Mouse (Mus musculus): ENCODE measurements at regions not wholly inside any gene's neighbourhood (a gene's known extent, or its start where the extent isn't known, plus 50 kb on each side); places are given as distances from the start of the nearest gene placed in this dataset.

- H3K27ac ChIP-seq (ENCODE audit: low read length), result no peak overlapping the region
- no peaks in the 10 kb centered on the region for H3K27me3 ChIP-seq (ENCODE audit: control insufficient read depth, insufficient read depth, low read depth, low read length)
- no peaks in the 10 kb centered on the region for H3K4me1 ChIP-seq (ENCODE audit: control insufficient read depth, low read depth, low read length)
- H3K4me3 ChIP-seq (ENCODE audit: low read depth, low read length), result no peak overlapping the region
- no peaks in the 10 kb centered on the region for H3K9me3 ChIP-seq (replicated peaks; ENCODE audit: control insufficient read depth, low read length)
- no peaks in the 10 kb centered on the region for H3K36me3 ChIP-seq (ENCODE audit: control insufficient read depth, insufficient read depth)
- no peak overlapping the region for H3K4me2 ChIP-seq (ENCODE audit: low read depth, low read length)
- ATAC-seq (ENCODE audit: low read depth), result no peak
- H3K9ac ChIP-seq (ENCODE audit: low read depth, low read length), result no peak overlapping the region
Observed at GRCm38 (mm10) chr12:25559601-25560000, 462.7 kb upstream of the Id2 start.

GRCm38 (mm10) chr12:25553656-25554055, 456.7 kb upstream of the Id2 start:
- Histone ChIP-seq H3K4me2 (ENCODE audit: low read depth, low read length) (no peak overlapping the region), H3K4me1 (ENCODE audit: control insufficient read depth, low read depth, low read length) (no peaks in the 10 kb centered on the region), H3K36me3 (ENCODE audit: control insufficient read depth, insufficient read depth) (no peaks in the 10 kb centered on the region), H3K4me3 (ENCODE audit: low read depth, low read length) (no peak overlapping the region), H3K27ac (ENCODE audit: low read length) (no peak overlapping the region), H3K9me3 (replicated peaks; ENCODE audit: control insufficient read depth, low read length) (no peaks in the 10 kb centered on the region), H3K27me3 (ENCODE audit: control insufficient read depth, insufficient read depth, low read depth, low read length) (no peaks in the 10 kb centered on the region), H3K9ac (ENCODE audit: low read depth, low read length) (no peak overlapping the region)
- ATAC-seq (ENCODE audit: low read depth), result no peak
- 52% methylated on average over 1 of the region's 1 CpGs for WGBS (ENCODE audit: insufficient replicate concordance)

- no peaks in the 10 kb centered on the region for H3K36me3 ChIP-seq (ENCODE audit: control insufficient read depth, insufficient read depth)
- ATAC-seq (ENCODE audit: low read depth), result no peak
- H3K4me3 ChIP-seq (ENCODE audit: low read depth, low read length), result no peak overlapping the region
- WGBS (ENCODE audit: insufficient replicate concordance), result 76% methylated on average over 3 of the region's 3 CpGs
- no peak overlapping the region for H3K9ac ChIP-seq (ENCODE audit: low read depth, low read length)
- H3K9me3 ChIP-seq (replicated peaks; ENCODE audit: control insufficient read depth, low read length), result no peaks in the 10 kb centered on the region
- no peaks in the 10 kb centered on the region for H3K4me1 ChIP-seq (ENCODE audit: control insufficient read depth, low read depth, low read length)
- H3K27me3 ChIP-seq (ENCODE audit: control insufficient read depth, insufficient read depth, low read depth, low read length), result no peaks in the 10 kb centered on the region
- H3K27ac ChIP-seq (ENCODE audit: low read length), result no peak overlapping the region
- H3K4me2 ChIP-seq (ENCODE audit: low read depth, low read length), result no peak overlapping the region
Observed at GRCm38 (mm10) chr12:25549735-25550134, 452.8 kb upstream of the Id2 start.

- Histone ChIP-seq H3K9me3 (replicated peaks; ENCODE audit: control insufficient read depth, low read length) (no peaks in the 10 kb centered on the region), H3K4me2 (ENCODE audit: low read depth, low read length) (no peak overlapping the region), H3K27ac (ENCODE audit: low read length) (no peak overlapping the region), H3K27me3 (ENCODE audit: control insufficient read depth, insufficient read depth, low read depth, low read length) (no peaks in the 10 kb centered on the region), H3K9ac (ENCODE audit: low read depth, low read length) (no peak overlapping the region), H3K36me3 (ENCODE audit: control insufficient read depth, insufficient read depth) (no peaks in the 10 kb centered on the region), H3K4me3 (ENCODE audit: low read depth, low read length) (no peak overlapping the region), H3K4me1 (ENCODE audit: control insufficient read depth, low read depth, low read length) (no peaks in the 10 kb centered on the region)
- ATAC-seq (ENCODE audit: low read depth), result no peak
- WGBS (ENCODE audit: insufficient replicate concordance), result 51% methylated on average over 6 of the region's 6 CpGs
Observed at GRCm38 (mm10) chr12:25544253-25544652, 447.3 kb upstream of the Id2 start.

- Histone ChIP-seq H3K27me3 (ENCODE audit: control insufficient read depth, insufficient read depth, low read depth, low read length) (no peaks in the 10 kb centered on the region), H3K36me3 (ENCODE audit: control insufficient read depth, insufficient read depth) (no peaks in the 10 kb centered on the region), H3K4me1 (ENCODE audit: control insufficient read depth, low read depth, low read length) (no peaks in the 10 kb centered on the region), H3K9ac (ENCODE audit: low read depth, low read length) (no peak overlapping the region), H3K9me3 (replicated peaks; ENCODE audit: control insufficient read depth, low read length) (no peaks in the 10 kb centered on the region), H3K4me3 (ENCODE audit: low read depth, low read length) (no peak overlapping the region), H3K27ac (ENCODE audit: low read length) (no peak overlapping the region), H3K4me2 (ENCODE audit: low read depth, low read length) (no peak overlapping the region)
- no peak for ATAC-seq (ENCODE audit: low read depth)
- WGBS (ENCODE audit: insufficient replicate concordance), result 55% methylated on average over 5 of the region's 5 CpGs
Observed at GRCm38 (mm10) chr12:25534620-25534950, 437.6 kb upstream of the Id2 start.

GRCm38 (mm10) chr12:25533709-25534619, 437.0 kb upstream of the Id2 start:
- Histone ChIP-seq H3K9ac (ENCODE audit: low read depth, low read length) (no peak overlapping the region), H3K27ac (ENCODE audit: low read length) (no peak overlapping the region), H3K27me3 (ENCODE audit: control insufficient read depth, insufficient read depth, low read depth, low read length) (no peaks in the 10 kb centered on the region), H3K9me3 (replicated peaks; ENCODE audit: control insufficient read depth, low read length) (no peaks in the 10 kb centered on the region), H3K4me2 (ENCODE audit: low read depth, low read length) (no peak overlapping the region), H3K36me3 (ENCODE audit: control insufficient read depth, insufficient read depth) (no peaks in the 10 kb centered on the region), H3K4me1 (ENCODE audit: control insufficient read depth, low read depth, low read length) (no peaks in the 10 kb centered on the region), H3K4me3 (ENCODE audit: low read depth, low read length) (no peak overlapping the region)
- 51% methylated on average over 10 of the region's 10 CpGs for whole genome bisulfite sequencing (ENCODE audit: insufficient replicate concordance)
- ATAC-seq (ENCODE audit: low read depth), result no peak

- Histone ChIP-seq H3K4me3 (ENCODE audit: low read depth, low read length) (no peak overlapping the region), H3K9ac (ENCODE audit: low read depth, low read length) (no peak overlapping the region), H3K4me1 (ENCODE audit: control insufficient read depth, low read depth, low read length) (no peaks in the 10 kb centered on the region), H3K36me3 (ENCODE audit: control insufficient read depth, insufficient read depth) (no peaks in the 10 kb centered on the region), H3K4me2 (ENCODE audit: low read depth, low read length) (no peak overlapping the region), H3K9me3 (replicated peaks; ENCODE audit: control insufficient read depth, low read length) (no peaks in the 10 kb centered on the region), H3K27ac (ENCODE audit: low read length) (no peak overlapping the region), H3K27me3 (ENCODE audit: control insufficient read depth, insufficient read depth, low read depth, low read length) (no peaks in the 10 kb centered on the region)
- ATAC-seq (ENCODE audit: low read depth), result no peak
- whole genome bisulfite sequencing (ENCODE audit: insufficient replicate concordance), result 58% methylated on average over 3 of the region's 3 CpGs
Observed at GRCm38 (mm10) chr12:25530483-25530882, 433.5 kb upstream of the Id2 start.

GRCm38 (mm10) chr12:25529537-25529936, 432.6 kb upstream of the Id2 start:
- Histone ChIP-seq H3K27me3 (ENCODE audit: control insufficient read depth, insufficient read depth, low read depth, low read length) (no peaks in the 10 kb centered on the region), H3K9me3 (replicated peaks; ENCODE audit: control insufficient read depth, low read length) (no peaks in the 10 kb centered on the region), H3K4me2 (ENCODE audit: low read depth, low read length) (no peak overlapping the region), H3K36me3 (ENCODE audit: control insufficient read depth, insufficient read depth) (no peaks in the 10 kb centered on the region), H3K27ac (ENCODE audit: low read length) (no peak overlapping the region), H3K9ac (ENCODE audit: low read depth, low read length) (no peak overlapping the region), H3K4me3 (ENCODE audit: low read depth, low read length) (no peak overlapping the region), H3K4me1 (ENCODE audit: control insufficient read depth, low read depth, low read length) (no peaks in the 10 kb centered on the region)
- WGBS (ENCODE audit: insufficient replicate concordance), result 23% methylated on average over 3 of the region's 3 CpGs
- no peak for ATAC-seq (ENCODE audit: low read depth)

- Histone ChIP-seq H3K4me1 (ENCODE audit: control insufficient read depth, low read depth, low read length) (no peaks in the 10 kb centered on the region), H3K9ac (ENCODE audit: low read depth, low read length) (no peak overlapping the region), H3K27ac (ENCODE audit: low read length) (no peak overlapping the region), H3K4me2 (ENCODE audit: low read depth, low read length) (no peak overlapping the region), H3K9me3 (replicated peaks; ENCODE audit: control insufficient read depth, low read length) (no peaks in the 10 kb centered on the region), H3K27me3 (ENCODE audit: control insufficient read depth, insufficient read depth, low read depth, low read length) (no peaks in the 10 kb centered on the region), H3K4me3 (ENCODE audit: low read depth, low read length) (no peak overlapping the region), H3K36me3 (ENCODE audit: control insufficient read depth, insufficient read depth) (no peaks in the 10 kb centered on the region)
- no peak for ATAC-seq (ENCODE audit: low read depth)
- 76% methylated on average over 11 of the region's 11 CpGs for WGBS (ENCODE audit: insufficient replicate concordance)
Observed at GRCm38 (mm10) chr12:25526639-25527038, 429.7 kb upstream of the Id2 start.
